Mouse (Mus musculus) cortical plate, adult 2 months (tissue): ENCODE measurements at regions not wholly inside any gene's neighbourhood (a gene's known extent, or its start where the extent isn't known, plus 50 kb on each side); places are given as distances from the start of the nearest gene placed in this dataset.

Source experiments
- H3K27ac ChIP-seq: fragments of 200-500 bp; 2 replicates; pipeline ENCODE4 v1.5.1; 2012; ENCODE audit warnings: low read length, control low read depth, inconsistent platforms; ENCODE audit not compliant: insufficient read depth
- H3K4me1 ChIP-seq: fragments of 200-500 bp; 2 replicates; pipeline ENCODE4 v1.6.1; 2011; ENCODE audit warnings: low read length; ENCODE audit not compliant: control insufficient read depth, insufficient read depth
- H3K4me3 ChIP-seq: fragments of 200-500 bp; 2 replicates; pipeline ENCODE4 v1.5.1; 2011; ENCODE audit warnings: mild to moderate bottlenecking, low read length, control low read depth; ENCODE audit not compliant: insufficient read depth
- CTCF ChIP-seq: fragments of 200-500 bp; IDR thresholded peaks from 2 replicates; pipeline ENCODE4 v1.5.1; 2011; ENCODE audit warnings: mild to moderate bottlenecking, control low read depth, low read length; ENCODE audit not compliant: insufficient read depth; ENCODE audit errors: extremely low read depth
- POLR2A ChIP-seq: fragments of 200-500 bp; IDR thresholded peaks from 2 replicates; pipeline ENCODE4 v1.6.1; 2011; ENCODE audit warnings: mild to moderate bottlenecking, low read length, control low read depth; ENCODE audit not compliant: insufficient read depth; ENCODE audit errors: extremely low read depth

DNA sequence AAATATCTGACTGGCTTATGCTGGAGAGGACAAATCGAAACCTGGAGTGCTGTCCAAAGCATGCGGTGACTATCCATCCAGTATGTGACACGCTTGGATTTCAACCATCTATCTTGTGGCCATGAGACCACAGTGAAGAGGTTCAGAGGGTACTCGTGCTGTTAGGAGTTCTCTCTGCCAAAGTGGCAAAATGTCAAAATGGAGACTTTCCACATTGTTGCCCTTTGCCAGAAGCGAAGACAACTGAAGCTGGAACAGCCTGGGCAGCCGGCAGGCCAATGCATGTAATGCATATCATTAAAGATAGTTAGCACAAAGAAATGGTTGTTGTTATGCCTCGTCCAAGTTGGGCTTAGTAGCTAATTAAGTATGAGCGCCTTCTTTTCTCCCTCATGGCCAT is 118.0 kb upstream of the Map3k1 start:
- Histone ChIP-seq H3K27ac (no peak overlapping the region), H3K4me1 (no peaks in the 10 kb centered on the region), H3K4me3 (no peak overlapping the region)
- TF ChIP-seq CTCF (no peak), POLR2A (no peak)

DNA sequence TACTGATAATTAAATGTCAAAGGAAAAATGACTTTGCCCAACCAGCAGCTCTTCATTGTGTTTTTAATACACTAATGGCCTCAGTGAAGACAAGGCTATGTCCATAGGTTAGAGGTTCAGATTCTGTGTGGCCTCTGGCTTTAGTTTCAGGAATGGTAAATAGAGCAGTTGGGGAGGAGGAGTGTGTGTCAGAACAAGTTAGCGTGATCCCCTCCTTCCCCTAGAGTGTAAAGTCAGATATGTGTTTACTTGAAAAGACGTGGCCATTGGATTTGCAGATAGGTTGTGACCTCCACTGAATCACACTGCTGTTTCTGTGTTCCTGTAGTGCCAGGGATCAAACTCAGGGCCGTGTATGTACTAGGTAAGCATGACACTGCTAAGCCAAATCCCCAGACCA is 118.7 kb upstream of the Map3k1 start:
- Histone ChIP-seq H3K27ac (no peak overlapping the region), H3K4me1 (no peaks in the 10 kb centered on the region), H3K4me3 (no peak overlapping the region)
- TF ChIP-seq POLR2A (no peak), CTCF (no peak)

DNA sequence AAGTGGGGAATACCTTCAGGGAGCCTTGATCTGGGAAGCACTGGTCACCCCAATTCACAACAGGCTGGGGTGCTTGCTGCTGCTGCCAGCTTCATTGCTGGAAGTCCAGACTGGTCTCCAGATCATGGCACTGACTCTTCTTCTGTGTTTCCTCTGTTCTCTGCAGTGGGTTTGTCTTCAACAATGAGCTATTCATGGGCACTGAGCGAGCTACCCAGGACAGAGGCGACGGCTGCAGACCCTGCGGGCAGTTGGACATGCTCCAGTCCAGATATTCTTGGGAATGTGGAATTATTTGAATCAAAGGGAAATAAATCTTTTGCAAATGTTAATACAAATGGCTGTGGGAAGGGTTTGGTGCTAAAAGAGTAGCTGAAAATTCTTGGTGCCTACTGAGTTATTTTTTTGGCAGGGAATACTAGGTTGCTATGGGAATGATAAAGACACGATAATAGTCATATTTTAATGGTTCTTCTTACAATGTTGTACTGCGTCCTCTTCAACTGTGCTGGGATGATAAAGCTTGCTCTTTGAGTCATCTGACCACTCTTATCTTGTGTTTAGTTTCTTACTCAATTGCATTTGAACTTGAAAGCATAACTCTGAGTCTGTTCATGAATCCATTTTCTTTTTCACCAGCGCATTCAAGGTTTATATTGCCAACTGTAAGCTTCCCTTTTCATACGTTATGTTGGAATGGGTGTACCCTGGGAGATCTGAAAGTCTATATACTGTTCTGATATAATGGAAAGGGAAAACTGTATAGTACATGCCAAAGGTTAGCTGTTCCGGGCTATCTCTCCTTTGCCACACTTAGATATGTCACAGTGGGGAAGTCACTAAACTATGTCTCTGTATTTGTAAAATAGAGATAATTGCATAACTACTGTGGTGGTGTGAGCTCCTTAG is 120.1 kb upstream of the Map3k1 start:
- Histone ChIP-seq H3K27ac (no peak overlapping the region), H3K4me1 (no peaks in the 10 kb centered on the region), H3K4me3 (no peak overlapping the region)
- TF ChIP-seq CTCF (no peak), POLR2A (no peak)

DNA sequence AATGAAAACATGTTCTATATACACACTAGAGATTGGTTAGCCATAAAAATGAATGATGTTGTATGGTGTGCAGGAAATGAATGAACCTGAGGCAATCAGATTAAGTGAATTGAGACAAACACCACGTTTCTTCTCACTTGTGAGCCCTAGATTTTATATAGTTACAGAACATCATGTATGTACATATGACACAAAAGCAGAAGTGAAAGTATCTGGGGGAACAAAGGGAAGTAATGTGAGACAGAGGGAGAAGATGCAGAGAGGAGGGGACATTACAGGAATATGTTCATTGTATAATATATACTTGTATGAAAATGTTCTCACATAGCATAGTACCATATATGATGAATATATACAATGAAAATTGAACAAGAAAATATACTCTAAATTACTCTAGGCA is 121.1 kb upstream of the Map3k1 start:
- no peak for TF ChIP-seq POLR2A
- no peak for TF ChIP-seq CTCF
- Histone ChIP-seq H3K27ac (no peak overlapping the region), H3K4me3 (no peak overlapping the region), H3K4me1 (no peaks in the 10 kb centered on the region)

DNA sequence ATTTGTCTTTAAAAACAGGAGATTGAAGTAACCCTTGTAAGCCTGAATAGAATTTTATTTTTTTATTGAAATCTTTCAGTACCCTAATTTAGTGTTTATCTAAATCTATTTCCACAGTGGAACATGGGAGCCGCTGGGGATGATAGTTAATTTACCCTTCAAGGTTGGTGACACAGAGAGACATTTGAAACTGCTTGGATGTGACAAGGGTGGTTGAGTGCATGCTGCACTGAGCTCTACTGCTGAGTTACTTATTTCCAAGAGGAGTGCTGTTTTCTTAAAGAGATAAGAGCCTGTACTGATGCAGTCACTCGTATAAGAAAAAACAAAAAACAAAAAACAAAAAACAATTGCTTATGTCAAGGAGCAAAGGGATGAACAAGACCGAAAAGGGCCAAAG is 123.7 kb upstream of the Map3k1 start:
- TF ChIP-seq CTCF (no peak), POLR2A (no peak)
- Histone ChIP-seq H3K27ac (no peak overlapping the region), H3K4me1 (no peaks in the 10 kb centered on the region), H3K4me3 (no peak overlapping the region)

DNA sequence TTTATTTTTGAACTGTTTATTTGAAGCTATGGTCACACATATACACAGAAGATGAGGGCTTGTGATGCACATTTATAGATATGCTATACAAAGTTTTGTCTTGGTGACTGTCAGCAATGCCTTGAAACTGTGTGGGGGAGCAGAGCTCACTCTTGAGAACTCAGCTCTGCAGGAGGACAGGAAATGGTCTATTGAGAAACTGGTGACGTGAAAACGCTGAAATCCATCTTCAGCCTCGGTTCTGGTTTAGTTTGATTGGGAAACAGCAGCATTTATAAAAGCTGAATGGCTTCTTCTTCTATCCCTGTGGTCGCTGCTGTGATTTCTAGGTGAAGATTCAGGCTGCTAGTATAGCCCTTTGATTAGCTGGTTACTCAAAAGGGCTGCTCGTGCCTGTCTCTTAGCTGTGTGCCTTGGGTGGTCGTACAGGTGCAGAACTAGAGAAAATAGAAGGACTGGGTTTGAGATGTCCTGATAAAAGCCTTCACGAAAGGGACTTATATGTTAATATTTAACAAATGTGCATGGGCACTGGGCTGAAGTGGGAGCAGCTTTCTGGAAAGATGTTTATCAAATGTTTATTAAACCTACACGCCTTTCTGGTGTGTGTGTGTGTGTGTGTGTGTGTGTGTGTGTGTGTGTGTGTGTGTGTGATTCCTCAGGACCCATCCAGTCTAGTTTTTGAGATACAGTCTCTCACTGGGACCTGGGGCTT is 124.9 kb upstream of the Map3k1 start:
- Histone ChIP-seq H3K4me1 (no peaks in the 10 kb centered on the region), H3K4me3 (no peak overlapping the region), H3K27ac (no peak overlapping the region)
- no peak for TF ChIP-seq POLR2A
- no peak for TF ChIP-seq CTCF

DNA sequence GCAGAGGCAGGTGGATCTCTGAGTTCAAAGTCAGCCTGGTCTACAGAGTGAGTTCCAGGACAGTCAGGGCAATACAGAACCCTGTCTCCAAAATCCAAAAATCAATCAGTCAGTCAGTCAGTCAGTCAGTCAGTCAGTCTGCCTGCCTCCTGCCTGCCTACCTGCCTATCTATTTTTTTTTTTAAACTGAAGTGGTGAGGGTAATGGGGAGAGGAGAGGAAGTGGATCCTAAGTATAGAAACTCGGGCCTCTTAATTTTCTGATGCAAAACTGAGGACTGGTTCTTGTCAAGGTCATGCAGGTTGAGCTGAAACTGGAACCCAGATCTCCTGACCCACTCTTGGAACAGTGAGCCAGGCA is 126.9 kb upstream of the Map3k1 start:
- TF ChIP-seq CTCF (no peak), POLR2A (no peak)
- no peak overlapping the region for H3K27ac ChIP-seq
- H3K4me1 ChIP-seq: no peaks in the 10 kb centered on the region
- H3K4me3 ChIP-seq: no peak overlapping the region

DNA sequence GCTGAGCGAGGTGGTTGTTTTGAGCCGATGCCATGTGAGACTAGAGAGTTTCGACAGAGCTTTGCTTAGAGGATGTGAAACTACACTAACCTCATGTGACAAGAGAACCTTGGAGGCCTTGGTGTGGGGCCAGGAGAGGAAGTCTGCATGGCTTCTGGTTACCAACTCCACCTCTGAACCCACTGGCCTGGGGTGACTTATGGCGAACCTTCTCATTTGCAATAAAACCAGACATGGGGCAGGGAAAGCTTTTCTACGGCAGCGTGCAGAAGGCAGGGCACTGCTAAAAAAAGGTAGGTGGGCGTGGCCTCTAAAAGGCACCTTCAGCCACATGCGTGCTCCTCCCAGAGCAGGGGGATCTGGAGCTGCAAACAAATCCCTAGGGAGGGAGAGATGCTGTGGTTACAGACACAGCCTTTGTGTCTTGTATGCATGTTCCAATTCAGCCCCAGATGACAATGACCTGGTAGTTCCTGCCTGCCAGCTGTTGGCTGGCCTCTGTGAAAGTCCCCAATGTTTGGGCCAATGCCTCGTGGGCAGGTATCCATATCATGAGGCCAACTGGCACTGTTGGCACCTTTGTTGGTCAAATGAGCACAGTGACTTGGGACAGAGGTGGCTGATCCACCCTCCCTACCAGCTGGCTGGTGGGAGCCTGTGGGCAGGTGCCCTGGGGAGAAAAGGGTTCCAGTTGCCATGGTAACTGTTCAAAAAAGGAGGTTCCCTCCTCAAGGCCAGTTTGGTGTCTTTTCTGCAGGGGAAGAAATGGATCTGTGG is 127.5 kb upstream of the Map3k1 start:
- Histone ChIP-seq H3K27ac (no peak overlapping the region), H3K4me3 (no peak overlapping the region), H3K4me1 (no peaks in the 10 kb centered on the region)
- TF ChIP-seq CTCF: no peak

DNA sequence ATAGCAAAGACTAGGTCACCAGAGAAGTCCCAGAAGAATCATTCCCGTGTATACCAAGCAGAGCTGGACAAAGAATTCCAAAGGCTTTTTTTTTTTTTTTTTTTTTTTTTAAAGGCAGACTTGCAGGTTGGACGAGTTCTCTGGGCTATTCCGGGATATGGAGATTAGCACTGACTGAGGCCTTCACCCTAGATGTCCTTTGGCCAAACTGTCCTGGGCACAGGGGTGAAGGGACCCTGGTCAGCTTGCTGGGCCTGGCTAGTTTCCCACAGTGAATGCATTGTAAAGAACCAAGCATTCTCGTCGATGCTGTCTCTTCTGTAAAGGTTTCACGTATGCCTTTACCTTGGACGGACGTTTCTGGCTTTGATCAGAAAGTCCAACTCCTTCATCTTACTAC is 128.2 kb upstream of the Map3k1 start:
- no peak overlapping the region for H3K27ac ChIP-seq
- TF ChIP-seq POLR2A: no peak
- no peak overlapping the region for H3K4me3 ChIP-seq
- no peaks in the 10 kb centered on the region for H3K4me1 ChIP-seq
